Mouse (Mus musculus) spleen, adult 10 weeks (tissue): ENCODE results near the gene Ctrb1. TPM values are rescaled to one million over a fixed set of nuclear protein-coding genes. Genes with fewer than 3 reads are reported as not detected.

Source experiments
- polyA plus RNA-seq: library from polyadenylated mRNA; stranded (reverse); fragments of 350-450 nt; fragmentation: Illumina TruSeq; extraction: RNeasy Lipid Tissue Mini Kit (QIAGEN cat#74804); gene quantifications from one replicate; pipeline ENCODE4 v1.2.3, GENCODE M21; 2015; ENCODE audit warnings: low replicate concordance; ENCODE audit not compliant: insufficient read depth

Gene Ctrb1
- polyA plus RNA-seq, result 5.2 TPM

GRCm38 (mm10) chr8:111690960-111691445, at the start of gene Ctrb1:
TSS of gene Ctrb1 (minus strand) at chr8:111691010.

GRCm38 (mm10) chr8:111643264-111644141, 47.3 kb downstream of the Ctrb1 start, which contains the start of gene Zfp1:
TSS of gene Zfp1 (plus strand) at chr8:111643401.

Other genes starting within 250 kb of the Ctrb1 start
- 8.2 TPM for gene Wdr59, start 168.9 kb downstream of the Ctrb1 start, polyA plus RNA-seq
- 51.8 TPM for gene Znrf1, start 154.9 kb downstream of the Ctrb1 start, polyA plus RNA-seq
- 0.84 TPM for gene Ldhd, start 60.6 kb downstream of the Ctrb1 start, polyA plus RNA-seq
- gene Zfp1, start 47.6 kb downstream of the Ctrb1 start, polyA plus RNA-seq, result 28.5 TPM
- gene Bcar1, start 52.8 kb upstream of the Ctrb1 start, polyA plus RNA-seq, result 2.6 TPM
- gene Cfdp1, start 163.3 kb upstream of the Ctrb1 start, polyA plus RNA-seq, result 127 TPM
- 8.0 TPM for gene Tmem170, start 185.7 kb upstream of the Ctrb1 start, polyA plus RNA-seq
- not detected for gene Chst5, start 219.4 kb upstream of the Ctrb1 start, polyA plus RNA-seq
- 3.1 TPM for gene Tmem231, start 242.9 kb upstream of the Ctrb1 start, polyA plus RNA-seq
- gene Gabarapl2, start 249.7 kb upstream of the Ctrb1 start, polyA plus RNA-seq, result 222 TPM